Mouse (Mus musculus) olfactory bulb, adult 2 months (tissue): ENCODE results near the gene Igf1.

Experiments
- CTCF ChIP-seq: fragments of 200-500 bp; IDR thresholded peaks from 2 replicates; pipeline ENCODE4 v1.5.1; 2012; ENCODE audit warnings: low read depth, mild to moderate bottlenecking, low read length, moderate library complexity; ENCODE audit not compliant: insufficient read depth
- POLR2A ChIP-seq: fragments of 200-500 bp; IDR thresholded peaks from 2 replicates; pipeline ENCODE4 v1.6.1; 2012; ENCODE audit warnings: mild to moderate bottlenecking, low read depth, low read length, moderate library complexity; ENCODE audit not compliant: insufficient read depth

- TF ChIP-seq CTCF (no peak), POLR2A (no peak)
Observed at GRCm38 (mm10) chr10:87880071-87880785, 22.2 kb downstream of the Igf1 start.
